Mouse (Mus musculus) kidney, embryonic 14.5 days (tissue): ENCODE data around the gene Dnttip2. TPM values are rescaled to one million over a fixed set of nuclear protein-coding genes. Genes with fewer than 3 reads are reported as not detected.

Source experiments
- ATAC-seq: fragments of 200-750 bp; cut with Nextera tagmentation; 2 replicates; pipeline ENCODE4 v1.8.0; 2017; ENCODE audit warnings: moderate number of reproducible peaks, mild to moderate bottlenecking, moderate TSS enrichment, moderate library complexity; ENCODE audit not compliant: low FRiP score, low TSS enrichment
- H3K27ac ChIP-seq: fragments of 300-500 bp; sonication (generic); 2 replicates; pipeline ENCODE4 v1.5.1; 2014; ENCODE audit warnings: low read depth, mild to moderate bottlenecking, low read length, moderate library complexity, mixed read lengths
- H3K27me3 ChIP-seq: fragments of 300-500 bp; sonication (generic); 2 replicates; pipeline ENCODE4 v1.6.1; 2014; ENCODE audit warnings: mild to moderate bottlenecking, low read length; ENCODE audit not compliant: control insufficient read depth, insufficient read depth
- H3K36me3 ChIP-seq: fragments of 300-500 bp; sonication (generic); 2 replicates; pipeline ENCODE4 v1.6.1; 2014; ENCODE audit warnings: low read length, mixed read lengths; ENCODE audit not compliant: control insufficient read depth, insufficient read depth
- H3K4me1 ChIP-seq: fragments of 300-500 bp; sonication (generic); 2 replicates; pipeline ENCODE4 v1.6.1; 2014; ENCODE audit warnings: low read length, mixed read lengths; ENCODE audit not compliant: control insufficient read depth, insufficient read depth
- H3K4me2 ChIP-seq: fragments of 300-500 bp; sonication (generic); replicated peaks from 2 replicates; pipeline ENCODE4 v1.6.1; 2014; ENCODE audit warnings: low read depth, mild to moderate bottlenecking, low read length
- H3K4me3 ChIP-seq: fragments of 300-500 bp; sonication (generic); 2 replicates; pipeline ENCODE4 v1.5.1; 2014; ENCODE audit warnings: mild to moderate bottlenecking, low read length
- H3K9ac ChIP-seq: fragments of 300-500 bp; sonication (generic); 2 replicates; pipeline ENCODE4 v1.6.1; 2014; ENCODE audit warnings: low read depth, mild to moderate bottlenecking, low read length, moderate library complexity
- H3K9me3 ChIP-seq: fragments of 300-500 bp; sonication (generic); 2 replicates; pipeline ENCODE4 v1.6.1; 2016; ENCODE audit warnings: low read length; ENCODE audit not compliant: control insufficient read depth
- WGBS: fragments of 180-500 bp; shearing (Covaris S2); extraction: QIAGEN DNeasy Blood & Tissue Kit; methylation state at CpG from one replicate; pipeline ENCODE4 v1.1.7; 2014; 5-methylcytosine and 5-hydroxymethylcytosine counted together
- microRNA counts: library from miRNA; unstranded; fragments of <30 nt; microRNA quantifications from one replicate; lab custom pipeline; 2017
- microRNA-seq: library from miRNA; unstranded; fragments of <30 nt; microRNA quantifications from one replicate; pipeline ENCODE4, GENCODE M21; 2016
- polyA plus RNA-seq: library from polyadenylated mRNA; unstranded; fragments of >200 nt; fragmentation: Nextera tagmentation; extraction: Ambion mirVana; gene quantifications from 2 replicates; pipeline ENCODE4 v1.2.1, GENCODE M21; 2014

Gene Dnttip2
- polyA plus RNA-seq, 1 experiment from 2014 or later, result 85.5 TPM

GRCm38 (mm10) chr3:122333902-122334301 lies 59.7 kb downstream of the Dnttip2 start:
- no peak overlapping the region for H3K9ac ChIP-seq
- no peak overlapping the region for H3K27ac ChIP-seq
- no peak; the same call in 1 of the 2 replicates for ATAC-seq
- H3K4me1 ChIP-seq, result peaks cover 8% of the 10 kb centered on the region; the same call in 1 of the 2 replicates
- no peaks in the 10 kb centered on the region for H3K36me3 ChIP-seq
- no peak overlapping the region for H3K4me2 ChIP-seq
- H3K9me3 ChIP-seq, result no peaks in the 10 kb centered on the region
- WGBS, result 35% methylated on average over 7 of the region's 7 CpGs
- no peak overlapping the region for H3K4me3 ChIP-seq
- H3K27me3 ChIP-seq, result no peaks in the 10 kb centered on the region

GRCm38 (mm10) chr3:122334375-122334774 lies 60.2 kb downstream of the Dnttip2 start:
- Histone ChIP-seq H3K9me3 (no peaks in the 10 kb centered on the region), H3K4me2 (no peak overlapping the region), H3K9ac (no peak overlapping the region), H3K27ac (no peak overlapping the region), H3K36me3 (no peaks in the 10 kb centered on the region), H3K27me3 (no peaks in the 10 kb centered on the region), H3K4me1 (peaks cover 8% of the 10 kb centered on the region; the same call in 1 of the 2 replicates), H3K4me3 (no peak overlapping the region)
- no peak for ATAC-seq
- 40% methylated on average over 7 of the region's 7 CpGs for WGBS

MicroRNAs encoded within 50 kb of the gene (microRNA counts, 519-probe panel; counts per million panel counts)
- microRNA mmu-miR-760 (lab: Ali Mortazavi, UCI), result not detected

Small RNA genes lying within 50 kb of the gene (microRNA-seq; reads per million reads assigned to microRNA genes)
- gene Gm22903, result not detected
- 36.4 reads per million, percentile 43 among the genes with 10 or more reads in this experiment for gene Mir760

Other genes with a start within 250 kb of the Dnttip2 start
- 0.70 and 0.84 TPM in 2 replicates for gene Abca4, start 229.9 kb upstream of the Dnttip2 start, polyA plus RNA-seq
- gene Gclm, start 28.8 kb upstream of the Dnttip2 start, polyA plus RNA-seq, result 67.9 and 76.2 TPM in 2 replicates
- 9.6 and 13.7 TPM in 2 replicates for gene Bcar3, start 19.7 kb downstream of the Dnttip2 start, polyA plus RNA-seq